Mouse (Mus musculus) lung, postnatal 10 days (tissue): ENCODE measurements around the gene Mtmr6.

ENCODE experiments used
- DNase-seq: peaks from one replicate; pipeline ENCODE4 v3.0.0; 2021

The Mtmr6 gene

DNA sequence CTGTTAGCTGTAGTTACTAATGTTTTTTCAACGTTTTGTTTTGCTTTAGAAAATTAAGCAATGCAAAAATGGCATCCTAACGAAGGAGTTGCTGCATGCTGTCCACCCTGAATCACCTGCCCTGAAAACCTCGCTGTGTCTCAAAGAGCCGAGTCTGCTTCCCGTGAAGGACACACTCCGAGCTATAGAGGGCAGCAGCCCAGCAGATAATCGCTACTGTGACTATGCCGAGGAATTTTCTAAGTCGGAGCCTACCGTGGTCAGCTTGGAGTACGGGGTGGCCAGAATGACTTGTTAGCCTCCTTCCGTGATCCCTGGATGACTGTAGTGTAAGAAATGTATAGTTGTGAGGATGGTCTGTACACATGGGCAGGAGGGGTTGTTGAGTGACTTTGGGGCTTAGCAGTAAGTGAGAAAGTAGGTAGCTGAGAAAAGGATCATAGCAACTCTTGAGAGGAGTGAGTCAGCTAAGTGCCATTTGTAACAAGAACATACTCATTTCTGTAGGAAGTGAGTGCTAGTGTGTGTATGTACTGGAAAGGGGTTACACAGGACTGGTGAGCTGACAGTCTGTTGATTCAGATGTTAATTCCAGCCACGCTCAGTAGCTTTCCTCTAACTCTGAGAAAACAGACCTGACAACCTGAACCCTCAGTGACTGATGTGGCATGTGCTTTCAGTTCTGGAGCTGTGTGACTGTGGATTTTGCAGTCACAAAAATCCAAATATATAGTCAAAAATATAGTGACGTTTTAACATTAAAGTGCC is 35.4 kb downstream of the Mtmr6 start:
- no peak for DNase-seq

DNA sequence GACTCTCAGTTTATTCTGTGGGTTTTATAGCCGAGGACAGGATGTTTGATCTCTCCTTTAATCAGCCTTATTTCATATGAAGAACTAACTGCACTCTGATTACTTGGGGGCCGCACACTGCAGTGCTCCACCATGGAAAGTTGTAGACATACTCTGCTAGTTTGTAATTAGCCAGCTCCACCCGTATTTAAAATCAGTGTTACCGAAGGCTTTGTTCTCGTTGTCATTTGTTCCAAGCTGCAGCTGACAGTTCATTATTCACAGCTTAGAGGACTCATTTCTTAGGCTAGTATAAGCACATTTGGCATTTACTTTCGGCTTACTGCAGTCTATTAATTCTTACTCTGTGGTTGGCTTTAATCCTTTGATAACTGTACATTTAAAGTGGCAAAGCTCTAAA is 36.0 kb downstream of the Mtmr6 start:
- no peak for DNase-seq

DNA sequence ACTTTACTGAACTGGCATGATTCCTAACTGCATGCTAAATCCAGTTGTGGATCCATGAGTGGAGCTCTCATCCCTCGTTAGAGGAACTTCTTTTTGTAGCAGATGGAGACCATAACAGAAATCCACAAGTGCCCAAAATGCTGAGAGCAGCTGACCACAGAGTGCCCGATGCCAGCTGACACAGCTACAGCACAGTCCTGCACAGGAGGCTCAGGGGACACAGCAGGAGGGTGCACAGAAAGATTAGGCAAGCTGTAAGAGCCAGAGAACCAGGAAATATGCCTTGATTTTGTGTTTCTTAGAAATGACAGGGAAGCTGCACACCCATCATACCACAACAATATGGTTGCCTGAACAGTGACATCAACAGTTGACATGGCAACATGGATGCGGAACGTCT is 37.4 kb downstream of the Mtmr6 start:
- DNase-seq = no peak

DNA sequence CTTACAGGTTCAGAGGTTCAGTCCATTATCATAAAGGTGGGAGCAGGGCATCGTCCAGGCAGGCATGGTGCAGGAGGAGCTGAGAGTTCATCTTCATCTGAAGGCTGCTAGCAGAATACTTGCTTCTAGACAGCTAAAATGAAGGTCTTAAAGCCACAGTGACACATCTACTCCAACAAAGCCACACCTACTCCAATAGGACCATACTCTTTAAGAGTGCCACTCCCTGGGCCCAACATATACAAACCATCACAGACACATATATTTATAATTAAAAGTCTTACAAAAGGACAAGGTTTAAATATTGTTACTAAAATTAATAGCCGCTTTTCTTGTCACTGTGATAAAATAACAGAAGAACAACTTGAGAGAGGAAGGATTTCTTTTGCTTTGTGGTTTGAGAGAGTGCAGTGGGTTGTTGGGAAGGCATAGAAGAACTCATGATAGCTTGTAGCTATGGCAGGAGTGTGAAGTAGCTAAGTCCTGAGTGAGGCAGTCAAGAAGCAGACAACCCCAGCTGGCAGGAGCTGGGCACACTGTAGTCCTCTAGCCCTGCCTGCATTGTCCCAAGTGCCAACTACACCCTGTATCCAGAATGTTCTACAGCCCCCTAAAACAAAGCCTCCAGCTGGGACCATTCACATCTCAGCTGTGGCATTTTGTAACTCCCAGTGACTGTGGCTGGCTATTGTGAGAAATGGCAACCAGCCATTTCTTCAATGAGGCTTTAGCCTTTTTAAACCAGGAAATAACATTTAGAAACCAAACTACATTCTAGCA is 39.6 kb downstream of the Mtmr6 start:
- peak; percentile 67 for DNase-seq

DNA sequence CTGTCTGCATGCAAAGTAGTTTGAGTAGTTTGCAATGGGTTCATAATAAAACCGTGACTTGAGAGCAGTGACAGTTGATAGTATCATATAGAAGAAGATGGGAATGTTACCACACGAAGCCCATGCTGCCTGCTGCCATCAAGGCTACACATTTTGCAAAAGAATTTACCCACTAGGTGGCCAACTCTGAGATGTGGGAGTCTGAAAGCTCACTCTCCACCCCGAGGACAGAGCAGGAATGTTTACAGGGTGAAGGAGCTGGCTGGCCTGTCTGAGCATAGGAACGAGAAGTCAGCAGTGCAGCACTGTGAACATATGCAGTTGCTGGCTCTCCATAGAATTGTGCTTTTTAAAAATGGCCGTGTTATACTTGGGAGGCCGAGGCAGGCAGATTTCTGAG is 43.1 kb downstream of the Mtmr6 start:
- peak; percentile 11 for DNase-seq

DNA sequence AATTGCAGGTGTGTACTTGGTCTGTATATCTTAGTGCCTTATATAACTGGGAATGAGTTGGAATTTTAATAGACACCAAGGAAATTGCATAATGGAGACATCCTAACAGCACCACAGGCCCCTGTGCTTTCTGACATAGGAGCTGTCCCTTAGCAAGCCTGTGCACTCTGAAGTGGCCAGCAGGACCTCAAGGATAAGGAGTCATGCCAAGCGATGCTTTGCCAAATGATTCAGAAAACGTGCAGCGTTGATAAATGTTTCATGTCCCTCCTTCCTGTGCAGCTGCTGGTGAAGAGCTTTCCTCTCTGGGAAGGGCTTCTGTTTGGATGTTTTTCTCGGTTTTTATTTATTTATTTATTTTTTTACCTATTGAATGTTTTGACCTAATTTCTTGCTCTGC is 45.7 kb downstream of the Mtmr6 start:
- DNase-seq = no peak

DNA sequence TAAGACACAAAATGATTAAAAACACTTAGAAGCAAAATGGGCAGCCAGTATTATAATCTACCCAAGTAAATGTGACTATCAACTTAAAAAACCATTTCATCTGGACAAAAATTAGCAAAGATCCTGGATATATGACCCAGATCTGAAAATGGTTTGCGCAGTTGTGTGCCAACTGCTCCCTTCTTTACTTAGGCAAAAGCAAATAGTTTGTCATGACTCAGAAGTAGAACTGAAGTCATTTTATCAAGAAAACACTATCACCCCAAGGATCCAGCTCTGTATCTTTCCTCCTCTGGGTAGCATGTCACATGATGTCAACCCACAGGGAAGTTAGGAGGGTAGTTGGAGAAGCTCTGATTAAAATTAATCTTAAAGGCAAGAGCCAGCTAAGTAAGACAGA is 54.2 kb downstream of the Mtmr6 start:
- DNase-seq = no peak

DNA sequence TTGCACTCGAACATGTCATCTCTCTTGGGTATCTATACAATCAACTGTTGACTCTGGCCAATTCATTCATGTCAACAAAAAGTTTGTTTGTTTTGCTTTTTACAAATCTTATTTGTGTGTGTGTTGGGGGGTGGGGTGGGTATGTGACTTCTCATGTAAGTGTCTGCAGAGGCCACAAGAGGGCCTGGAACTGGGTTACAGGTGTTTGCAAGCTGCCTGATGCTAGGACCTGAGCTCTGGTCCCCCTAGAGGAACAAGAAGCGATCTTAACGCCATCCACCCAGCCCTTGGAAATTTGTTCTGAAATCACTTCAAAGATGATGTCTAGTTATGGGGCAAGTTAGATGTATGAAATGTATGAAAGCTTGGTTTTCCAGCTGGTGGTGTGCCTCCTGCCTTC is 55.8 kb downstream of the Mtmr6 start:
- no peak for DNase-seq

DNA sequence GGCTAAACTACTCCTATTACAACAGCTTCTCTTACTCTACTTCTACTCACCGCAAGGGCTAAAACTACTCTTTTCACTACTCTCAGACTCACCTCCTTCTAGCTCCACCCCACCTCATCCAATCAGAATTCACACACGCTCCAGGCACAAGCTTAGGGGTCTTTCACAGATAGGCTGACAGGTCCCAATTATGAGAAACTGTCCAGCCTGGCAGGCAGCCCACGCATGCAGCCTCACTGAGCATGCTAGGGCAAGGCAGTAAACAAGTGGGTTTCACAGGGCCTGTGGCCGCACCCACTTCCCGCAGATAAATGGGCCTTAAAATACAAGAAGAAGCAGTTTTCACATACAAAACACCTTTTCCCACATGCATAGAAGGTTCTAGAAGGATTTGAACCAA is 75.0 kb downstream of the Mtmr6 start:
- DNase-seq = peak; percentile 8

DNA sequence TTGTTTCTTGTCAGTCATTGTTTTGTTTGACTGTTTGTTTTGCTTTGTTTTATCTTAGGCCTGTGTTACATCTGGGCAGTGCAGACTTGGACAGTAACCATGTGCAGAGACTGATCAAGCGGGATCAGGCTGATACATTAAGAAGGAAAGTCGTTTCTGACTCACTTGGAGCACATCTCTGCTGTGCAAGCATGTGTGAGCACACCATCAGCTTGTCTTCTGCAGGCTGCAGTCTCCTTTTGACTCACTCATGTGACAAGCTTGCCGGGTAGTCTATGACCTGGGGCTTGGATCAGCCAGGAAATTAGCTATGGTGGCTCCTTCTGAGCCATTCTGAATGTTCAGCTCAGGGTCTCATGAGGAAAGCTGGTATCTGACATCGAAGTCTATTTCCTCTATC is 75.5 kb downstream of the Mtmr6 start:
- DNase-seq = no peak

DNA sequence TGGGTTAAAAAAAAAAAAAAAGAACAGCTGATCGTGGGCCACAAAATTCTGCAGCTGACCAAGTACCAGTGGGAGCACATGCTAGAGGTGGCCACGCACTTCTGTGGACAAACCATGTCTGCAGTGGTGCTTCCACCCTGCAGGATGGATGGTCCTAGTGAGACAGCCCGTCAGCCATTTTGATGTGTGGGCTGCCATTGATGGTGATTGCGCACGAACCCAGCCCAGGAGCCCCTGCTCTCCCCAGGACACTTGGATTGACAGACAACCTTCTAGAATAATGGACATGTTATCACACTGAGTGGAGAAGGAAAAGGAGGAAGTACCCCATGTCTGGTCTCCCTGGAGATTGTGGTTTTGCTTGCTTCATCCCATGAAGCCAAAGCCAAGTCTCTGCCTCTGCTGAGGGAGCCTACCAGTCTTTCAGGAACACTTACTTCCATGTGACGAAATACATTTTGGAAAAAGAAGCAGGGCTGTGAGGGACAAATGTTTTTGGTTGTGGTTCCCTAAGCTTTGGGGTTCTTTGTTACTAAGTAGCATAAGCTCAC is 80.4 kb downstream of the Mtmr6 start:
- no peak for DNase-seq
